Mouse (Mus musculus) mammary gland, adult 2 months (tissue): ENCODE results near the gene Phykpl. TPM values are rescaled to one million over a fixed set of nuclear protein-coding genes. Genes with fewer than 3 reads are reported as not detected.

Experiments used
- polyA plus RNA-seq: library from polyadenylated mRNA; depleted of rRNA; stranded (reverse); fragments of >200 nt; gene quantifications from 2 replicates; pipeline ENCODE4 v1.2.3, GENCODE M21; 2012; ENCODE audit warnings: low replicate concordance; rRNA removed

Phykpl gene
- polyA plus RNA-seq = 23.0 and 28.5 TPM in 2 replicates

GRCm38 (mm10) chr11:51584431-51585248, at the start of gene Phykpl:
Gene Phykpl (plus strand): TSS chr11:51584757.

GRCm38 (mm10) chr11:51606447-51607095, 22.0 kb downstream of the Phykpl start, which contains the start of gene Hnrnpab:
Gene Hnrnpab (minus strand): TSS chr11:51606847.

GRCm38 (mm10) chr11:51619409-51620060, 35.0 kb downstream of the Phykpl start, which contains the start of gene Nhp2:
Gene Nhp2 (plus strand): TSS chr11:51619735.

GRCm38 (mm10) chr11:51635525-51636322, 51.2 kb downstream of the Phykpl start, which contains the start of gene Rmnd5b:
Gene Rmnd5b (minus strand): TSS chr11:51635896.

GRCm38 (mm10) chr11:51650691-51651515, 66.3 kb downstream of the Phykpl start, which contains the start of the genes N4bp3 and D930048N14Rik:
Gene N4bp3 (minus strand): TSS chr11:51650842.
Gene D930048N14Rik (plus strand): TSS chr11:51650954.

Other genes starting within 250 kb of the Phykpl start
- 54.4 and 330 TPM in 2 replicates for gene Hnrnpab, start 22.1 kb downstream of the Phykpl start, polyA plus RNA-seq
- gene Nhp2, start 35.0 kb downstream of the Phykpl start, polyA plus RNA-seq = 40.3 and 46.3 TPM in 2 replicates
- 68.7 and 101 TPM in 2 replicates for gene Rmnd5b, start 51.1 kb downstream of the Phykpl start, polyA plus RNA-seq
- 15.0 and 25.7 TPM in 2 replicates for gene N4bp3, start 66.1 kb downstream of the Phykpl start, polyA plus RNA-seq
- 11.3 and 15.7 TPM in 2 replicates for gene D930048N14Rik, start 66.2 kb downstream of the Phykpl start, polyA plus RNA-seq
- gene 0610009B22Rik, start 104.1 kb downstream of the Phykpl start, polyA plus RNA-seq = 7.2 and 20.1 TPM in 2 replicates
- gene Sec24a, start 178.9 kb downstream of the Phykpl start, polyA plus RNA-seq = 20.1 and 20.8 TPM in 2 replicates
- gene Sar1b, start 178.9 kb downstream of the Phykpl start, polyA plus RNA-seq = 9.2 and 69.1 TPM in 2 replicates